Mouse (Mus musculus) E14TG2a.4 (cell line): Measurements from ENCODE around the gene Nop10.

ENCODE experiments used
- CTCF ChIP-seq: conservative IDR thresholded peaks from 2 replicates; pipeline ENCODE4 v1.5.1; 2014; ENCODE audit warnings: low read length
- POU5F1 ChIP-seq: IDR thresholded peaks from 2 replicates; pipeline ENCODE4 v1.6.1; 2014; ENCODE audit warnings: low read length, borderline replicate concordance

DNA sequence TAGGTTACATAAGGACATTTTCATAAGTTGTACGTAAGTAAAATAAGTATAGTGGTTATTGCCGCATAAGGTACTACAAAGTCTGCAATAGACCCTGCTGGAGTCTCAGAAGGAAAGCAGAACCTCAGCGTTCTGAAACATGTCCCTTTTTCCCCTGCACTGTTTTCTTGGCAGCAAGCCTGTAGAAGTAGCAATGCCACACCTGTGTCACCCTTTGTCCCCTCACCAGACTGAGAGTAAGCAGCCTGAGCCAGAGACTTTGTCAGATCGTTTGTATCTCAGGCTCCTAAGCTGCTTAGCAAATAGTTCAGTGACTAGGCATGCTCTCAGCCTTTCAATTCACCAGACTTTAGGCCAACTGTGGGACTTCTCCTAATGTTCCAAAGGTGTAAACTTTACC lies 25.3 kb downstream of the Nop10 start:
- TF ChIP-seq CTCF (no peak), POU5F1 (no peak)
